Comparison of ENCODE assay signal across 9 mouse cellular contexts in the genomic region with DNA sequence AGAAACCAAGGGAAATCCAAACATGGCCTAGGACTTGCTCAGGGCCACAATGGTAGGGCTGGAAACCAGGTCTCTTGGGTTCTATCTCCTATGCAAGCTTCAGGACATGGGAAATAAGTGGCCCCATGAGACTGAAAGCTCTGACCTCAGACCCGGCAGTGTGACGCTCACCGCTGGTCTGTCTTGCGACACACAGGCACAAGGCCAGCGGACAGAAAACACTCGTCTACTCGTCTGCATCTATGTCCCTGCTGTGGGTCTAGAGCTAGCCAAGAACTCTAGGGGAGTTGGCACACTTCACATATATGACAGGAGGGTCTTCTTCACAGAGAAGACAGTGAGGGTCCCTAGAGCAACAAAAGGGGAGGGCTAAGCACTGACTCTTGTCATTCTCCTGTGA. TPM values are rescaled to one million over a fixed set of nuclear protein-coding genes. Genes with fewer than 3 reads are reported as not detected.
DNase-seq lines count a peak whose midpoint lies in the region; ATAC-seq lines count a peak whose summit lies in the region.
"Had no signal": no experiment of that assay in that cellular context is flagged by ENCODE, and none has a peak within 500 bp of the region (broad histone marks: within the 10 kb centered on the region; RNA-seq: fewer than 3 reads in every experiment).

No protein-coding gene starts in this region.

- H3K4me3 ChIP-seq in heart, embryonic 12.5 days, result no peak overlapping the region
- no peak overlapping the region for H3K4me3 ChIP-seq in liver, embryonic 13.5 days (replicated peaks)

- H3K9me3 ChIP-seq in heart, embryonic 12.5 days (replicated peaks), result no peaks in the 10 kb centered on the region
- H3K9me3 ChIP-seq in liver, embryonic 13.5 days (replicated peaks), result no peaks in the 10 kb centered on the region

- peak; percentile 46 for DNase-seq in urinary bladder, postnatal 14 days (ENCODE audit: low spot score)
- DNase-seq in urinary bladder, postnatal 25 days (ENCODE audit: low spot score), result no peak
- no peak for DNase-seq in liver, embryonic 13.5 days
- DNase-seq in left cerebral cortex, postnatal 25 days (ENCODE audit: low spot score in 2 of 2), result no peak

- peak overlapping the region; percentile 25 for H3K4me2 ChIP-seq in heart, embryonic 12.5 days
- H3K4me2 ChIP-seq in liver, embryonic 13.5 days, result peak overlapping the region; percentile 25; the same call in 1 of the 2 replicates

- 0 out of 2 replicates have a peak overlapping the region, but pooled peaks have one; percentile 23 for H3K27ac ChIP-seq in heart, embryonic 12.5 days (ENCODE audit: poor library complexity, severe bottlenecking)
- H3K27ac ChIP-seq in liver, embryonic 13.5 days, result peak overlapping the region; percentile 48
- H3K27ac ChIP-seq: kidney, postnatal 0 days had no signal

- no peak for ATAC-seq in heart, embryonic 12.5 days (ENCODE audit: insufficient number of reproducible peaks, low FRiP score)
- ATAC-seq in liver, embryonic 13.5 days (ENCODE audit: low read depth), result 0 out of 2 replicates have a peak, but pooled peaks have one; percentile 27
- peak; percentile 57 for ATAC-seq in monocyte, adult 5-6 weeks (replicated peaks; ENCODE audit: insufficient number of reproducible peaks, low FRiP score, low TSS enrichment, poor library complexity, severe bottlenecking)
- ATAC-seq in cerebellum, adult (ENCODE audit: insufficient number of reproducible peaks, low FRiP score, low TSS enrichment), result no peak
- no peak for ATAC-seq in frontal cortex, adult (ENCODE audit: low TSS enrichment)

- no peaks in the 10 kb centered on the region for H3K36me3 ChIP-seq in heart, embryonic 12.5 days
- H3K36me3 ChIP-seq in liver, embryonic 13.5 days, result no peaks in the 10 kb centered on the region

- intact Hi-C loops in left cerebral cortex, postnatal 25 days (cut with DNase I), result no loop called here

- WGBS in heart, embryonic 12.5 days, result 42% methylated on average over 7 of the region's 7 CpGs
- 39% methylated on average over 7 of the region's 7 CpGs for WGBS in liver, embryonic 13.5 days (ENCODE audit: insufficient replicate concordance)

- no peak overlapping the region for H3K9ac ChIP-seq in heart, embryonic 12.5 days
- 0 out of 2 replicates have a peak overlapping the region, but pooled peaks have one; percentile 17 for H3K9ac ChIP-seq in liver, embryonic 13.5 days

- no peaks in the 10 kb centered on the region for H3K27me3 ChIP-seq in heart, embryonic 12.5 days (replicated peaks)
- no peaks in the 10 kb centered on the region for H3K27me3 ChIP-seq in liver, embryonic 13.5 days

- H3K4me1 ChIP-seq in heart, embryonic 12.5 days (replicated peaks), result peaks cover 94% of the 10 kb centered on the region
- H3K4me1 ChIP-seq in liver, embryonic 13.5 days (replicated peaks), result peaks cover 92% of the 10 kb centered on the region

RNA-seq across cellular contexts. Expression of a gene that starts 10.7 kb away (rescaled TPM):
- 89.1 and 93.0 TPM in 2 replicates for polyA plus RNA-seq in heart, embryonic 12.5 days (2016; fragmentation: Nextera tagmentation; extraction: Ambion mirVana)
- 12.0 and 12.3 TPM in 2 replicates for polyA plus RNA-seq in liver, embryonic 13.5 days (2015; fragmentation: Nextera tagmentation; extraction: Ambion mirVana)
- total RNA-seq in monocyte, adult 5-6 weeks (2017), result 205 to 262 TPM (median 212 TPM) in 3 replicates
- 10 to 100 TPM; 25.8 to 28.3 TPM for total RNA-seq in left cerebral cortex, postnatal 25 days (2021)

RNA-seq across cellular contexts. Expression of a gene that starts 51.2 kb away (rescaled TPM):
- polyA plus RNA-seq in heart, embryonic 12.5 days (2016; fragmentation: Nextera tagmentation; extraction: Ambion mirVana), result 6.5 and 8.8 TPM in 2 replicates
- 16.9 and 19.8 TPM in 2 replicates for polyA plus RNA-seq in liver, embryonic 13.5 days (2015; fragmentation: Nextera tagmentation; extraction: Ambion mirVana)
- 0.67 to 5.1 TPM (median 0.68 TPM) in 3 replicates for total RNA-seq in monocyte, adult 5-6 weeks (2017)
- total RNA-seq in left cerebral cortex, postnatal 25 days (2021), result 10 to 100 TPM in 1 of 2 experiments, 1 to 10 TPM in 1; 9.4 to 14.1 TPM

Comparison
In these comparisons a context has a peak if more than half of its experiments do, and no peak if none do; other contexts are left out.
1. ATAC-seq: peak in liver, embryonic 13.5 days (single experiment) and monocyte, adult 5-6 weeks (single experiment); none in heart, embryonic 12.5 days (single experiment), cerebellum, adult (single experiment) and frontal cortex, adult (single experiment).